Mouse (Mus musculus) embryonic facial prominence, embryonic 14.5 days (tissue): Measurements from ENCODE around the gene Arl14. TPM values are rescaled to one million over a fixed set of nuclear protein-coding genes. Genes with fewer than 3 reads are reported as not detected.

ENCODE experiments used
- ATAC-seq: fragments of 200-750 bp; cut with Nextera tagmentation; 2 replicates; pipeline ENCODE4 v1.8.0; 2017; ENCODE audit warnings: low read depth, moderate number of reproducible peaks, moderate TSS enrichment
- DNase-seq: peaks from one replicate; pipeline ENCODE4 v3.0.0-alpha.2; 2015; ENCODE audit warnings: low spot score
- H3K27ac ChIP-seq: fragments of 300-500 bp; sonication (generic); replicated peaks from 2 replicates; pipeline ENCODE4 v1.5.1; 2014; ENCODE audit warnings: low read depth, mild to moderate bottlenecking, low read length, moderate library complexity
- H3K27me3 ChIP-seq: fragments of 300-500 bp; sonication (generic); replicated peaks from 2 replicates; pipeline ENCODE4 v1.6.1; 2014; ENCODE audit warnings: low read length; ENCODE audit not compliant: control insufficient read depth, insufficient read depth
- H3K36me3 ChIP-seq: fragments of 300-500 bp; sonication (generic); 2 replicates; pipeline ENCODE4 v1.6.1; 2014; ENCODE audit warnings: low read length, mixed read lengths; ENCODE audit not compliant: control insufficient read depth, insufficient read depth
- H3K4me1 ChIP-seq: fragments of 300-500 bp; sonication (generic); 2 replicates; pipeline ENCODE4 v1.6.1; 2014; ENCODE audit warnings: antibody characterized with exemption, low read length; ENCODE audit not compliant: control insufficient read depth, insufficient read depth
- H3K4me2 ChIP-seq: fragments of 300-500 bp; sonication (generic); 2 replicates; pipeline ENCODE4 v1.6.1; 2014; ENCODE audit warnings: low read depth, mild to moderate bottlenecking, low read length, moderate library complexity, mixed read lengths
- H3K4me3 ChIP-seq: fragments of 300-500 bp; sonication (generic); 2 replicates; pipeline ENCODE4 v1.5.1; 2014; ENCODE audit warnings: low read depth, mild to moderate bottlenecking, low read length
- H3K9ac ChIP-seq: fragments of 300-500 bp; sonication (generic); 2 replicates; pipeline ENCODE4 v1.6.1; 2014; ENCODE audit warnings: low read depth, mild to moderate bottlenecking, low read length, moderate library complexity, mixed read lengths
- H3K9me3 ChIP-seq: fragments of 300-500 bp; sonication (generic); 2 replicates; pipeline ENCODE4 v1.6.1; 2016; ENCODE audit warnings: low read length; ENCODE audit not compliant: control insufficient read depth
- WGBS: fragments of 180-500 bp; shearing (Covaris S2); extraction: QIAGEN DNeasy Blood & Tissue Kit; methylation state at CpG from one replicate; pipeline ENCODE4 v1.1.7; 2014; 5-methylcytosine and 5-hydroxymethylcytosine counted together
- polyA plus RNA-seq: library from polyadenylated mRNA; unstranded; fragments of >200 nt; fragmentation: Nextera tagmentation; extraction: Ambion mirVana; gene quantifications from 2 replicates; pipeline ENCODE4 v1.2.1, GENCODE M21; 2014

Gene Arl14
- not detected in 2 replicates for polyA plus RNA-seq

GRCm38 (mm10) chr3:69221806-69222501, at the start of gene Arl14:
Gene Arl14 (plus strand): TSS chr3:69222419.
- ATAC-seq: no peak
- Histone ChIP-seq H3K27me3 (no peaks in the 10 kb centered on the region), H3K9me3 (no peaks in the 10 kb centered on the region), H3K4me1 (no peaks in the 10 kb centered on the region), H3K4me3 (no peak within 1 kb of the TSS), H3K36me3 (no peaks in the 10 kb centered on the region), H3K27ac (no peak within 1 kb of the TSS), H3K9ac (no peak within 1 kb of the TSS), H3K4me2 (no peak within 1 kb of the TSS)
- no peak for DNase-seq
- 79% methylated on average over 8 of the region's 8 CpGs for WGBS

GRCm38 (mm10) chr3:69175229-69175628, 47.0 kb upstream of the Arl14 start:
- Histone ChIP-seq H3K4me1 (no peaks in the 10 kb centered on the region), H3K9ac (no peak overlapping the region), H3K4me3 (no peak overlapping the region), H3K27ac (no peak overlapping the region), H3K9me3 (no peaks in the 10 kb centered on the region), H3K27me3 (no peaks in the 10 kb centered on the region), H3K4me2 (no peak overlapping the region), H3K36me3 (no peaks in the 10 kb centered on the region)
- WGBS: 38% methylated on average over 1 of the region's 1 CpGs
- ATAC-seq (peak; percentile 76), DNase-seq (peak; percentile 51)

DNA sequence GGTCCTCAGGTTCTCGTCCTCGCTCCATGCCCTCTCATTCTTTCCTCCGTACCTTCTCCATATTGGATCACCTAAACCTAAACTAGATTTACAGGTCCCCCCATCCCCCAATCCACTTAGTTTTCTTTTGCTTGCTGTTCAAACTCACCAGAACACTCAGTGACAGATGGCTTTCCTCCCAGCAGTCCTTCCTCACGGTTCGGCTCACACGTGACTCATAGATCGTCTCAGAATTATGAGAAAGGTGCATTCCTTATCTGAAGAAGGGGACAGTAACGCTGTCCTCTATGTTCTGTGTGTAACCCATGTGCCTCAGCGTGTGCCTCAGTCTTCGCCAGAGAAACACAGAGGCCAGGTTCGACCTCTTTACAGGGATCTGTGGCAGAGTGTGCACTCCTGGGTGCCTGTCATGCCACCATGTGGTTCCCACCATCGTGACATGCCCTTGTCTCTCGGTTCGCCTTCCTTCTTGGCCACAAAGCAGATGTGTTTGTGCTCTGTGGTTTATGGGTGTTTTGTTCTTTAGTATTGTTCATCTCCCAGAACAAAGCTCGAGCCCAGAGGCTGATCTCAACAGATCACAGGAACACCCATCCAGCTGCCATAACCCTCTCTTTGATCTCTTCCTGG, 44.9 kb upstream of the Arl14 start:
- no peaks in the 10 kb centered on the region for H3K36me3 ChIP-seq
- ATAC-seq (peak; percentile 18; the same call in 1 of the 2 replicates), DNase-seq (no peak)
- no peak overlapping the region for H3K27ac ChIP-seq
- no peaks in the 10 kb centered on the region for H3K27me3 ChIP-seq
- H3K9ac ChIP-seq: no peak overlapping the region
- H3K4me2 ChIP-seq: no peak overlapping the region
- WGBS: 77% methylated on average over 15 of the region's 15 CpGs
- H3K9me3 ChIP-seq: no peaks in the 10 kb centered on the region
- no peak overlapping the region for H3K4me3 ChIP-seq
- H3K4me1 ChIP-seq: no peaks in the 10 kb centered on the region

- Histone ChIP-seq H3K4me2 (no peak overlapping the region), H3K9me3 (no peaks in the 10 kb centered on the region), H3K4me3 (no peak overlapping the region), H3K4me1 (no peaks in the 10 kb centered on the region), H3K36me3 (no peaks in the 10 kb centered on the region), H3K9ac (no peak overlapping the region), H3K27me3 (no peaks in the 10 kb centered on the region), H3K27ac (no peak overlapping the region)
- ATAC-seq: no peak
- DNase-seq: no peak
These were observed 44.3 kb upstream of the Arl14 start for GRCm38 (mm10) chr3:69177914-69178313.

DNA sequence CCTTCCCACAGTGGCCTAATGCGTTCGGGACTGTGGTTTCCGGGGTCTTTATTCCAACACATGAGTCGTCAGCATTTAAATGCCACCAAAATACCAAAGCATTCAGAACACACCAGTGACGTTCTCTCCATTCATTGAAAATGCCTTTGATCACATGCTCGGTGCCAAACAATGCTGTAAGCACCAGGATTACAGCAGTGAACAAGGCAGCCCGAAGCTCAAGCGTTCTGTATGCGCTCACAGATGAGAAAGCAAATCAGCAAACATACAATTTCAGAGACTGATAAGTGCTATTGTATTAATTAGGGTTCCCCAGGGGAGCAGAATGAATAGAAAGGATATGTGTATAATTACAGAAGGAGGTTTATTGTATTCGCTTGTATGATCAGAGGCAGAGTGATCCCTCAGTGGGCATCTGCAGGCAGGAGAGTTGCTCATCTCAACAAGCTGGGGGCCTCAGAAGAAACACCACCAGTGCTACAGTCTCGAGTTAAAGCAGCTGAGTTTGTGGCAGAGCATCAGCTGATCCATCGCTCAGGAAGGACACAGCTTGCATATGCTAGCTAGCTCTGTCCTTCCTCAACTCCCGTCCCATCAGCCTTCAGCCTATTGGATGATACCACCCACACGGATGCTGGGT, 43.7 kb upstream of the Arl14 start:
- Histone ChIP-seq H3K9me3 (no peaks in the 10 kb centered on the region), H3K4me2 (no peak overlapping the region), H3K9ac (no peak overlapping the region), H3K4me1 (no peaks in the 10 kb centered on the region), H3K36me3 (no peaks in the 10 kb centered on the region), H3K27ac (no peak overlapping the region), H3K27me3 (no peaks in the 10 kb centered on the region), H3K4me3 (no peak overlapping the region)
- 68% methylated on average over 14 of the region's 14 CpGs for WGBS
- no peak for ATAC-seq
- DNase-seq: no peak

DNA sequence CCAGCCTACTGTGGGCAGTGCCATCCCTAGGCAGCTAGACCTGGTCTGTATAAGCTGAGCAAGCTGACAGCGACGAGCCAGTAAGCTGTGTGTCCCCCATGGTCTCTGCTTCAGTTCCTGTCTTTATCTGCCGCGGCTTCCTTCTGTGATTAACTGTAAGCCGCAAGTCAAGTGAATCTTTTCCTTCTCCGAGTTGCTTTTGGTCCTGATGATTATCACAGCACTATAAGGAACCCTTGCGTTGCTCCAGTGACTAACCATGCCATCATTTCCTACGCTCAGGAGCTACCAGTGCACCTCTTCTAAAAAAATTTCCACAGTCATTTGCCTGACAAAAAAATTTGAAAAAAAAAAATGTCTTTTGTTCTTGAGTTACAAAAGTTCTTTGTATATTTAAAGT, 40.7 kb upstream of the Arl14 start:
- DNase-seq: no peak
- WGBS: 89% methylated on average over 8 of the region's 8 CpGs

DNA sequence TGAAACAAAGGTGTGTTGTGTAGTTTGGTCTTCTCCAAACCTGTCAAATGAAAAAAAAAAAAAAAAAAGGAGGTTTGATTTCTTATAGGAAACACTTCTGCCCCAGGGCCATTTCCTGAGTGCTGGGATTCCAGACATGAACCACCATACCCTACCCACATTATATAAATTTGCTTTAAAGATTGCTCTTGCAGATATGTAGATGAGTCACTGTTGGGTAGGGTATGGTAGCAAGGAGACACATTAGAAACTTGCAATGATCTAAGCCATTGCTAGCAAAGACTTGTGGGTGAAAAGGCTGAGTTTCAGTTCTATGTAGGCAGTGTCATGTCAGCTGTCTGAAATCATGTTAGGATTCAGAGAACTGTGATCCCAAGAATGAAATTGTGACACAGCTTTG, 40.0 kb upstream of the Arl14 start:
- H3K9me3 ChIP-seq: no peaks in the 10 kb centered on the region
- H3K27ac ChIP-seq: no peak overlapping the region
- no peak overlapping the region for H3K4me2 ChIP-seq
- no peak for DNase-seq
- no peak for ATAC-seq
- no peak overlapping the region for H3K4me3 ChIP-seq
- H3K36me3 ChIP-seq: no peaks in the 10 kb centered on the region
- H3K27me3 ChIP-seq: no peaks in the 10 kb centered on the region
- H3K4me1 ChIP-seq: no peaks in the 10 kb centered on the region
- no peak overlapping the region for H3K9ac ChIP-seq

More for the DNA sequence above, 40.7 kb upstream of the Arl14 start:
- H3K27me3 ChIP-seq: no peaks in the 10 kb centered on the region
- no peak overlapping the region for H3K4me2 ChIP-seq
- H3K9ac ChIP-seq: no peak overlapping the region
- no peak overlapping the region for H3K27ac ChIP-seq
- H3K9me3 ChIP-seq: no peaks in the 10 kb centered on the region
- no peaks in the 10 kb centered on the region for H3K4me1 ChIP-seq
- ATAC-seq: no peak
- no peak overlapping the region for H3K4me3 ChIP-seq
- no peaks in the 10 kb centered on the region for H3K36me3 ChIP-seq

DNA sequence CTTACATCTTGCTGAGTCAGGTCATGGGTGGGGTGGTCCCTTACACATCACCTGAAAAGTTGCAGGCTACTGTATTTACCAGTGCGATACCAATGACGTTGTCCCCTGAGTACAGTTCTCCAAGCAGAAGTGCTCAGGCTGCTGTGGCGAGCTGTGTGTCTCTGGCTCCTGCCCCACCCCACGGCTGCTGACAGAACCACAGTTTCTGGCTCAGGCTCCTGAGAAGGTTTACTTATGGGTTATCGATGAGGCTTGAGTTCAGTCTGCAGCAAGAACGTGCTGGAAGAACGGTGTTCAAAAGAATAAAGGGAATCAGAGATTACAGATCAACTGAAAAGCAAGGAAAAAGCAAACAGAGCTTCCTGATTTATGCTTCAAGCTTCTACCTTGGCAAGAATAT, 37.0 kb upstream of the Arl14 start:
- Histone ChIP-seq H3K4me2 (no peak overlapping the region), H3K9me3 (no peaks in the 10 kb centered on the region), H3K27me3 (no peaks in the 10 kb centered on the region), H3K4me3 (no peak overlapping the region), H3K4me1 (no peaks in the 10 kb centered on the region), H3K9ac (no peak overlapping the region), H3K27ac (no peak overlapping the region), H3K36me3 (no peaks in the 10 kb centered on the region)
- WGBS: 87% methylated on average over 7 of the region's 7 CpGs
- ATAC-seq (no peak), DNase-seq (no peak)
